Mouse (Mus musculus): ENCODE measurements around the gene Tmem9b. TPM values are rescaled to one million over a fixed set of nuclear protein-coding genes. Genes with fewer than 3 reads are reported as not detected.

The Tmem9b gene
- total and polyA plus RNA-seq, 3 experiments: 25.6 to 40.3 (median 26.6) TPM

GRCm38 (mm10) chr7:109703190-109704015, 49.3 kb downstream of the Tmem9b start, which contains the start of the genes St5 and Akip1:
TSS of gene St5 (minus strand) at chr7:109703605.
TSS of gene Akip1 (plus strand) at chr7:109703690.
- dilution Hi-C loops (cut with MboI; ENCODE audit: extremely low pct_ligation_motif_present, extremely low pct_unique_long_range_greater_than_20kb, low sequenced_read_pairs) (no loop called here), in situ Hi-C loops (cut with MboI; ENCODE audit: low pct_ligation_motif_present, low pct_unique_long_range_greater_than_20kb, low sequenced_read_pairs) (loop anchor here (10.0 kb wide), 1 partner anchor 179 kb away; no protein-coding TSS in a partner anchor)

DNA sequence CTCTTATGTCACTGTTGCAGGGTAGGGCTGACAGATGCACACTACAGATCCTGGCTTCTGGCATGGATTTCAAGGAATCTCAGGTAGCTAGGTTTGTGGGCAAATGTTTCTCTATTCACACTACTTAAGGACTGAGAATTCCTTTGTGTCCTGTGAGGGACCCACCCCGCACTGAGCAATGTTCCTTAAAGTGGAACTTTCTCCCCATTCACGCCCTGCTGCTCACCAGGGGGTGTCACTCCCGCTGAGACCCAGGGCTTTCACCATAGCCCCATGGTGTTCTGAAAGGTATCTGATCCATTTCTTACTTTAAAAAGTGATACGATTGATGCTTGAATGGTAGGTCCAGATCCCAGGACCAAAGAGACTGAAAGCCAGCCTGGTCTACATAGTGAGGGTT, 50.0 kb downstream of the Tmem9b start:
- no peak overlapping the region for H3K9ac ChIP-seq (ENCODE audit: insufficient read depth, low read depth)

More at GRCm38 (mm10) chr7:109703190-109704015, 49.3 kb downstream of the Tmem9b start, which contains the start of the genes St5 and Akip1:
- Histone ChIP-seq H3K4me2 (ENCODE audit: insufficient read depth, low read depth, poor library complexity, severe bottlenecking) (peak within 1 kb of the TSS; percentile 17), H3K4me1 (ENCODE audit: control insufficient read depth in 1 of 2, insufficient read depth in 2 of 2) (peaks cover 5 to 42% of the 10 kb centered on the region in 2 experiments; a peak in 3 of 4 replicates), H3K9me3 (replicated peaks; ENCODE audit: low read length) (no peaks in the 10 kb centered on the region), H3K27me3 (replicated peaks) (no peaks in the 10 kb centered on the region), H3K27ac (ENCODE audit: insufficient read depth, low read depth) (no peak within 1 kb of the TSS), H3K4me3 (replicated peaks in 1 of 3; ENCODE audit: low read depth in 2 of 3, low read length in 2 of 3, poor library complexity in 1 of 3) (peak within 1 kb of the TSS; percentile 73 to 86 (median 77)), H3K36me3 (replicated peaks in 1 of 2; ENCODE audit: control insufficient read depth in 1 of 2, insufficient read depth in 1 of 2, low read length in 1 of 2) (peaks cover 9 to 14% of the 10 kb centered on the region in 2 experiments), H3K79me2 (replicated peaks; ENCODE audit: control insufficient read depth, extremely low read depth, insufficient read depth, poor library complexity, severe bottlenecking) (no peaks in the 10 kb centered on the region; the same call in 1 of the 2 replicates), H3K9ac (ENCODE audit: insufficient read depth, low read depth) (peak within 1 kb of the TSS; percentile 46)
- TF ChIP-seq ZMIZ1 (IDR thresholded peaks at IDR 0.05; ENCODE audit: low read depth, low read length): peak; percentile 58
- peak; percentile 80; the same call in 1 of the 2 replicates for TF ChIP-seq E2F4 (IDR thresholded peaks at IDR 0.05; ENCODE audit: insufficient replicate concordance, low read depth, low read length)
- no peak for TF ChIP-seq MYC (IDR thresholded peaks at IDR 0.05; ENCODE audit: low read depth, low read length)
- TF ChIP-seq JUN (IDR thresholded peaks at IDR 0.05; ENCODE audit: insufficient read depth, low read depth, low read length): no peak
- peak; percentile 83 for TF ChIP-seq POLR2A (IDR thresholded peaks at IDR 0.05; ENCODE audit: low read depth, low read length)
- TF ChIP-seq TBP (conservative IDR thresholded peaks at IDR 0.05; ENCODE audit: low read depth, low read length): no peak
- no peak for TF ChIP-seq ZNF384 (IDR thresholded peaks at IDR 0.05; ENCODE audit: low read depth, low read length)
- peak; percentile 47; the same call in 1 of the 2 replicates for TF ChIP-seq TCF12 (IDR thresholded peaks at IDR 0.05; ENCODE audit: low read depth, low read length)
- peak; percentile 95 for TF ChIP-seq NRF1 (IDR thresholded peaks at IDR 0.05; ENCODE audit: low read depth, low read length)
- no peak for TF ChIP-seq POLR2AphosphoS2 (IDR thresholded peaks at IDR 0.05; ENCODE audit: low read depth, low read length)
- TF ChIP-seq PAX5 (IDR thresholded peaks at IDR 0.05; ENCODE audit: low read length): no peak
- TF ChIP-seq MAZ (IDR thresholded peaks at IDR 0.05; ENCODE audit: low read depth, low read length): no peak
- peak; percentile 53 for TF ChIP-seq USF2 (conservative IDR thresholded peaks at IDR 0.05; ENCODE audit: low read depth, low read length)
- peak; percentile 49; the same call in 1 of the 2 replicates for TF ChIP-seq HCFC1 (IDR thresholded peaks at IDR 0.05; ENCODE audit: low read depth, low read length)
- peak; percentile 87 for TF ChIP-seq NELFE (IDR thresholded peaks at IDR 0.05; ENCODE audit: low read depth, low read length)
- peak; percentile 69 for TF ChIP-seq MXI1 (IDR thresholded peaks at IDR 0.05; ENCODE audit: low read depth, low read length)
- TF ChIP-seq IRF4 (IDR thresholded peaks at IDR 0.05; ENCODE audit: low read depth, low read length): no peak
- peak; percentile 83 for TF ChIP-seq SIN3A (IDR thresholded peaks at IDR 0.05; ENCODE audit: low read length)
- no peak for TF ChIP-seq EP300 (IDR thresholded peaks at IDR 0.05; ENCODE audit: low read length)
- TF ChIP-seq CTCF (conservative IDR thresholded peaks at IDR 0.05 in 1 of 2, IDR thresholded peaks at IDR 0.05 in 1 of 2; ENCODE audit: low read depth in 2 of 2, low read length in 2 of 2): no peak
- no peak for TF ChIP-seq ZC3H11A (IDR thresholded peaks at IDR 0.05; ENCODE audit: low read depth, low read length)
- TF ChIP-seq BHLHE40 (IDR thresholded peaks at IDR 0.05; ENCODE audit: low read depth, low read length): peak; percentile 69
- TF ChIP-seq USF1 (IDR thresholded peaks at IDR 0.05; ENCODE audit: low read depth, low read length): peak; percentile 78
- no peak for TF ChIP-seq ETS1 (conservative IDR thresholded peaks at IDR 0.05; ENCODE audit: low read depth, low read length)
- no peak for TF ChIP-seq MAFK (IDR thresholded peaks at IDR 0.05; ENCODE audit: insufficient replicate concordance, low read length)
- TF ChIP-seq ELF1 (IDR thresholded peaks at IDR 0.05; ENCODE audit: low read depth, low read length): peak; percentile 95
- no peak for TF ChIP-seq CHD2 (IDR thresholded peaks at IDR 0.05; ENCODE audit: low read length)
- no peak for TF ChIP-seq ZKSCAN1 (IDR thresholded peaks at IDR 0.05; ENCODE audit: borderline replicate concordance, low read depth, low read length)
- TF ChIP-seq SMC3 (IDR thresholded peaks at IDR 0.05; ENCODE audit: low read depth, low read length): no peak
- no peak for TF ChIP-seq CHD1 (IDR thresholded peaks at IDR 0.05; ENCODE audit: low read depth, low read length)
- no peak for TF ChIP-seq MEF2A (IDR thresholded peaks at IDR 0.05; ENCODE audit: borderline replicate concordance, low read depth, low read length)
- TF ChIP-seq UBTF (IDR thresholded peaks at IDR 0.05; ENCODE audit: low read depth, low read length): no peak
- TF ChIP-seq GABPA (IDR thresholded peaks at IDR 0.05; ENCODE audit: insufficient replicate concordance, low read depth, low read length): no peak
- no peak for TF ChIP-seq JUND (conservative IDR thresholded peaks at IDR 0.05; ENCODE audit: low read depth, low read length)
- no peak for TF ChIP-seq KAT2A (IDR thresholded peaks at IDR 0.05; ENCODE audit: insufficient replicate concordance, low read length)
- no peak for TF ChIP-seq RAD21 (IDR thresholded peaks at IDR 0.05; ENCODE audit: low read depth, low read length)
- TF ChIP-seq MAX (IDR thresholded peaks at IDR 0.05; ENCODE audit: low read length): peak; percentile 92
- no peak for TF ChIP-seq RCOR1 (conservative IDR thresholded peaks at IDR 0.05; ENCODE audit: low read depth, low read length)
- DNase-seq (ENCODE audit: extremely low read depth): peak; percentile 91

More for the DNA sequence above, 50.0 kb downstream of the Tmem9b start:
- DNase-seq (ENCODE audit: extremely low read depth): no peak
- no peaks in the 10 kb centered on the region for H3K9me3 ChIP-seq (replicated peaks; ENCODE audit: low read length)
- no peaks in the 10 kb centered on the region; the same call in 1 of the 2 replicates for H3K79me2 ChIP-seq (replicated peaks; ENCODE audit: control insufficient read depth, extremely low read depth, insufficient read depth, poor library complexity, severe bottlenecking)
- no peak overlapping the region for H3K4me2 ChIP-seq (ENCODE audit: insufficient read depth, low read depth, poor library complexity, severe bottlenecking)
- in situ Hi-C loops (cut with MboI; ENCODE audit: low pct_ligation_motif_present, low pct_unique_long_range_greater_than_20kb, low sequenced_read_pairs) (loop anchor here (10.0 kb wide), 1 partner anchor 178 kb away; no protein-coding TSS in a partner anchor), dilution Hi-C loops (cut with MboI; ENCODE audit: extremely low pct_ligation_motif_present, extremely low pct_unique_long_range_greater_than_20kb, low sequenced_read_pairs) (no loop called here)
- H3K4me1 ChIP-seq (ENCODE audit: control insufficient read depth in 1 of 2, insufficient read depth in 2 of 2): peaks cover 5 to 35% of the 10 kb centered on the region in 2 experiments; a peak in 3 of 4 replicates
- no peak overlapping the region for H3K27ac ChIP-seq (ENCODE audit: insufficient read depth, low read depth)
- H3K27me3 ChIP-seq (replicated peaks): no peaks in the 10 kb centered on the region
- H3K4me3 ChIP-seq (replicated peaks in 1 of 3; ENCODE audit: low read depth in 2 of 3, low read length in 2 of 3, poor library complexity in 1 of 3): no peak overlapping the region
- peaks cover 4 to 7% of the 10 kb centered on the region in 2 experiments for H3K36me3 ChIP-seq (replicated peaks in 1 of 2; ENCODE audit: control insufficient read depth in 1 of 2, insufficient read depth in 1 of 2, low read length in 1 of 2)
- no peak for TF ChIP-seq NELFE (IDR thresholded peaks at IDR 0.05; ENCODE audit: low read depth, low read length)
- no peak for TF ChIP-seq ZKSCAN1 (IDR thresholded peaks at IDR 0.05; ENCODE audit: borderline replicate concordance, low read depth, low read length)
